Mouse (Mus musculus) inflammation-experienced regulatory T-cells (primary cell): ENCODE data around the gene Slco1a4. TPM values are rescaled to one million over a fixed set of nuclear protein-coding genes. Genes with fewer than 3 reads are reported as not detected.

Experiments
- polyA plus RNA-seq, 2 experiments: library from polyadenylated mRNA; unstranded; fragments of 100-300 nt; shearing (Covaris generic); gene quantifications; one replicate each; pipeline ENCODE4 v1.2.1; 2017

The Slco1a4 gene
- polyA plus RNA-seq, result 1 to 10 TPM in 1 of 2 experiments, under 1 TPM in 1; 0.14 to 1.4 TPM

DNA sequence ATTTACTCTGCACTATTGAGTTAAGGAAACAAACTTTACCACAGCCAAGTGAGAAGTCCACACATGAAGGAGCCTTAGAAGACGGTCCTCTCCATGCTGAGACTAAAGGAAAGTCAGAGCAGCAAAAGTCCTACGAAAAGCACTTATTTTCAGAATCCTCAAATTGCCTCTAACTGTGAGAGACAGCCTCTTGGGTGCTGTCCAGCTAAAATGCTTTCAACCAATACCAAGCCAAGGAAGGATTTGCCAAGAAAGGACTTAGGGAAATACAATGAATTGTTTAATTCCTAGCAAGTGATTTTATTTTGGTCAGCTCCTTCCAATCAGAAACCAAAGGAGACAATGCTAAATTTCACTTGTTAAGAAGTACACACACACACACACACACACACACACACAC, at the start of gene Slco1a4:
Gene Slco1a4, minus strand, starts transcription at position 115 of the 400 bp plus-strand sequence.

DNA sequence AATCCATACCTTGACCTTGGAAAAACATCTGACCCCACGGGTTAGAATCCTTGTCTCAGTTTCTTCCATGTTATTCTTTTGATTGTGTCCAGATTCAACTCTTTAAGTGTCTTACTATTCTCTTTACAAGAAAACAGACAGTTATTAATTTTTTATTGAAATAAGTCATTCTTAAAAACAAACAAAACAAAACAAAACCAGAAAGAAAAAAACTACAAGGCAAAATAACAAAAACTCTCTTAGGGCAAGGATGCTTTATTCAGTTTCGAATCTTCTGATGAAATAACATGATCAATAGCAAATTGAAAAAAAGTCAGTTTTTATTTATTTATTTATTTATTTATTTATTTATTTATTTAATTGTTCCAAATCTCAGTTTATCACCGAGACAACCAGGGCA, 82.3 kb downstream of the Slco1a4 start, which contains the start of gene Gm5724:
Gene Gm5724, minus strand, starts transcription at position 101 of the 400 bp plus-strand sequence.

Other genes starting within 250 kb of the Slco1a4 start
- under 1 TPM in 1 of 2 experiments, not detected in 1; 0.18 TPM for gene Slco1b2, start 226.7 kb downstream of the Slco1a4 start, polyA plus RNA-seq
- under 1 TPM in 1 of 2 experiments, not detected in 1; 0.56 TPM for gene Gm5724, start 82.4 kb downstream of the Slco1a4 start, polyA plus RNA-seq
- gene Slco1a1, start 90.8 kb upstream of the Slco1a4 start, polyA plus RNA-seq, result under 1 TPM in 1 of 2 experiments, not detected in 1; 0.11 TPM
- gene Gm6614, start 155.2 kb upstream of the Slco1a4 start, polyA plus RNA-seq, result not detected